Mouse (Mus musculus) thymus, postnatal 25 days (tissue): ENCODE data around the gene Mecom.

Experiments
- DNase-seq: peaks from one replicate; pipeline ENCODE4 v3.0.0; 2022

Gene Mecom

DNA sequence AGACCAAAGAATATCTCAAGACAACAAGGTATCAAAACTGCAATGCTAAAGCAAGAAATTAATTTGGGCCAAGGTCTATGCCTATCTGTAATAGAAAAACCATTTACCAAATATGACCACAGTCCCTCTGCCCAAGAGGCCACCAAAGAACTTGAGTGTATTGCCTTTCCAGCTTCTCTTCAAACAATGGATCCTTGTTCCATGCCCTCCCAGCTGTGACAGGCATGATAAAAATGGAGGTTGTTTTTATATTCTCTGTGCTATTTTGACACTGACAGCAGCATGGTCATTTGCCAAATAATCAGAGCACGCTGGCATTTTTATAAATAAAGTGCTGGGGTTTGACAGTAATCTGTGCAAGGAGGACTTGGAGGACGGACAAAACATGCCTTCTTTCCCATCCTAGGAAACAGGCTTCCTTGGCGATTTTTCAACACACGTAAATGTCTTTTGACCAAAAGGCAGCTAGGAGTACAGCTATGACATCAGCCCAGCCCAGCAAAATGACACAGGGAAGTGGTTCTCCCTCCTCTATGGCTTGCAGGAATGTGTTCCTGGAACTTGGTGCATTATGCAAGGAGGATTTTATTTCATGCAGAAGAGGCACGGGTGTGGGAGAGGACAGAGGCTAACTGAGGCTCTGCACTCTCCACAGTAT lies 359.9 kb downstream of the Mecom start:
- DNase-seq, result no peak

DNA sequence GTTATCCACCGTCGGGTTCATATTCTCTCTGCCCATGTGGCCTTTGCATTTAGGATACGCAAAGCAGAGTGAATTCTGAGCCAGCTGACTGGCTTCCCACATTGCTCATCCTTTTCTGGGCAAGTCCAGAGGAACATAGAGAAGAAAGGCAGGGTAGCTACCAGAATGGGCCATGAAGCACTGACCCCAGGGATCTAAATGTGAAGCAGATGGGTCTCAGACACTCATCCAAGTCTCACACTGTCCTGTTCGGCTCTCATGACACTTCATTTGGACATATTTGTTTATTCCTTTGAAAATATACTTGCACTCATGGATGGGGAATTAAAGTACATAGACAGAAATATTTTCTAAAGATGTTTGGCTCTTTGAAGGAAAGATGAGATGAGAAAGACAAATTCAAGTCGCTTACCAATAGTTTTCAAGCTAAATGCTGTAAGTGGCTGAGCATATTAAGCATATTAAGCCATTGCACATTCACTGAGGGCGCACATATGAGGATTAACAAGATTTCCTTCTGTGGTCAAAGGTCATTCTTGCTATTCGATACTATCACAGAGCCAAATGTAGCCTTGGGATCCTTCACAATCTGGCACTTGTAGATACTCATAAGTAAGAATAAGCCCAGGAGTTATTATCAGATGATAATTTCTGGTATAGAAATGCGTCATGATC lies 365.9 kb downstream of the Mecom start:
- no peak for DNase-seq

DNA sequence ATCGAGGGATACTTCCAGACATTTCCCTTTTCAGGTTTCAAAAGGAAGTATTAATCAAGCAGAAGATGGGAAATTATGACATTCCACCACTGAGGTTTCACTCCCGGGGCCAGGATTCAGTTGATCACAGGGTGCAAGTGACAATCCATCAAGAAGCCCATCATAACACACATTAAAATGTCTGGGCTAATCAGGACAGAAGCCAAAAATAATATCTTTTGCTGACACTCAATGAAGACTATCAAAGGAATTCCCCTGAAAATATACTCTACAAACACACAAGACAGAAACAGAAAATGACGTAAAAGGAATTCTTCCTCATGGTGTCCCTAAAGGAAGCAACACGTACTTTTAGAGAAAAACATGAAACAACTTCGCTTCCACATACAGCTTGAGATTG lies 371.2 kb downstream of the Mecom start:
- DNase-seq, result no peak

DNA sequence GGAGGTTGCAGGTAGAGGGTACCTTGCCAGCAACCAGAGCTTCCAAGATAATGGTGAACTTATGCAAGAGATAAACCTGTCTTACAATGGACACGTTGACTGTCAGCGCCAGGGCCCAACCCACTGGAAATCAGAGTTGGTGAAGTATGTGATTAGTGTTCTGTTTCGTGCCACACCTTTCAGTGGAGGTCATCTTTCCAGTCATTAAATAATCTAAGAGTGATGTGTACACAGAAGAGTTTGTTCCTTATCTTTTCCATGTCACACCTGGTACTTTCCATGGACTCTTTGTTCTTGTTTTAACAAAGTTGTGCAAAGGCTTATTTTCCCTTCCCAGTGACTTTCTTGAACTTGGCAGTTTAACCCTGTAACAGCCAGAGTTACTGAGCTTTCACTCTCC lies 374.0 kb downstream of the Mecom start:
- DNase-seq, result no peak

DNA sequence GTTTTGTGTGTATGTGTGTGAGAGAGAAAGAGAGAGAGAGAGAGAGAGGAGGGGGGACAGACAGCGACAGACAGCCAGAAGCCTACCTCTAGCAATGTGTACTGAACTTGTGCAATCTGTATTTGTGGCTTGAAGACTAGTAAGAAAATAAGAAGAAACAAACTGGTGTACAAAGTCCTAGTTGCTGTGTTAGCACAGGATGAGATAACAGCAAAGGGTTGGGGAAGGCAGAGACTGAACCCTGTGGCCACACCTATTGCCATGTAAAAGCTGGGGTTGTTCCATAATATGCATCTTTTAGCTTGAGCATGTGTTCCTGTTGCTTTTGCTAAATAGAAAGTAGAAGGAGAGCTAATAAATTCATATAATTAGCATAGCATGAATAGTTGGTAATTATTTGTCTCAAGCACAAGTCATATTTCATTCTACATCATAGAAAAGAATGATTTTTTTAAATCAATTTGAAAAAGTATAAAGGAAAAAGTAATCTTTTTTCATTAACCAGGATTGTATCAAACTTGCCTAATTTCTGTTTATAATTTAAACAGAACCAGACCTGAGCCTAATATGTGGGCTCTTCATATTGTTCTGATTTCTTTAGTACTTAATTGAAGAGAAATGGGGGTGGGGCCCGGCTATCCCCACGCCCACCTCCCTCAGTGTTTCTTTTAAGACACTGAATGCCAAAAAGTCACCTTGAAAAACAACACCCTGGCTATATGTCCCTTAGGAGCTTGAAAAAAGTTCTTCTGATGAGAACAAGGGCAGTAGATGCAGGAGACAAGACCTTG lies 379.2 kb downstream of the Mecom start:
- DNase-seq, result no peak

DNA sequence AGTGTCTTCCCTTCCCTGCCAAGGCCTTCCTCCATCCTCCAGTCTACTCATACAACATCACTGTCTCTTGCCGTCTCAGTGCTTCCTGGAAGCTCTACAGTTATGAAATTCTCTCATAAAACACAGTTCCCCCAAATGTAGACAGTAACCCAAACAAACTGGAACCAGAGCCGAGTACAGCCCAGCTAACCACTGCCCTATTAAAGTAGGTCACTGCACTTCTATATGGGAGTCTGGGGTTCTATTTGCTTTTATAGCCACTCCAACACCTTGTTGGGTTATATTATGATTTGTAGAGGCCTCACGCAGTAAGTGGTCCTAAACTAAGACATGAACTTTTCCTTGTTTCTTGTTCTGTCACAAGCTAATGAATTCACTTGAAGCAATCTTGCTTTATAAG lies 380.8 kb downstream of the Mecom start:
- no peak for DNase-seq

DNA sequence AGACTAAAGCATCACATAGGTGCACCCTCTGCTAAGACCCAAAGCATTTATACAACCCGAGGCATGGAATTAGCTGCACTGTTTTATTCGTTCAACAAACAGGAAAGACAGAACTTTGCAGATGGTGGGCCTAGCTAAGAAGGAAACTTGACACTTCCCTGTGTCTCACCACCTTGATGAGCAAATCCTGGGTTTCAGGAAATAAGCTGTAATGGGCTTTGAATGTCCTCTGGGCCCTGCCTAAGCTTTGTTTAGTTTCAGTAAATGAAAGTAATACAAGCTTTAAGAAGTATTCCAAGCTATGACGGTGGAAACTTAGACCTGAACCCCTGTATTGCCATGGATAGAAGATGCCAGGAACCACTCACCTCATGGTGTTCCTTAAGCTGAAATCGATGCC lies 383.0 kb downstream of the Mecom start:
- no peak for DNase-seq

DNA sequence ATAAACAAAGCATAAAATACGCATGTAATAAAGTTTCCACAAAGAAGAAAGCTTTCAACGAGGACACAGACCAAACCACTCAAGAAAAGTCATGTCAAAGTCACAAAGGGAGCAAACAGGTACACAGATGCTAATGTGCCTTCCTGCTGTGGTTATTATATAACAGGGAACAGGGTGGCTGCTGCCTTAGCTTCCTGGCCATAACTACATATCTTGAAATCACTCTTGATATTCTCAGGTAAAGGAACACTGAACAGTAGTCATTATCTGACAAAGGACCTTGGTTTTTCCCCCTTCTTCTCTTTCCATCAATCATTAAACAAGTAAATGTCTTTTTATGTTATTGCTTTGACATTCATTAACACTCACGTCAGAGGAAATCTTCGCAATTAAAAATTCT lies 384.4 kb downstream of the Mecom start:
- no peak for DNase-seq

DNA sequence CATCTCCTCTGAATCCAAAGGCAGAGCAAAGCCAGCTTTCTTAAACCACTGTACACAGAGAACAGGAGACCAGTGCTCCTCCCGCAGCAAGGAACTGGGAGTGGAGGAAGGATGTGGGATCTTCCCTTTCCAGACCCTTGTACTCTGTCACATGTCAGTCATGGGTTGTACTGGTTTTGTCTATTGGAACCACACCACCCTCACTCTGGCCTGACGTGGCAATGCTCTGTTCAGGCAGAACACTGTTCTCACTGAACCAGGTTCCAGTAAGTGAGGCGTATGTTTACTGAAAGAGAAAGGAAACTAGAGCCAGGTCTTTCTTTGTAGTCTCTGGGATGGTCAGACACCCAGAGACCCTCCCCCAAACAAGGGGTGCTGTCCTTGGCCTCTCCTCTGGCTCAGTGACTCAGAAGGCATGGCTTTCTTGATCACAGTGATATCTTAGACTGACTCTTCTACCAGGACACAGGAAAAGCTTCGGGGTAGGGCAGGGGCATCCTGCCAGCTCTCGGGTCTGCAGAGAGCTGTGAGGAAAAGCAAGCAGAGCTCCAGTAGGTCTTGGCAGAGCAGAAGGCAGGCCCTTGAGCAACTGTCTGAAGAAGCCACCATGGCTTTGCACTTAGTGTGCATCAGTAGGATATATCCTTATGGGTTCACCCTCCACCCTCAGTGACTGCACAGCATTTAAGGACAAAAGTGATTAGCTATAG lies 386.7 kb downstream of the Mecom start:
- DNase-seq, result no peak

DNA sequence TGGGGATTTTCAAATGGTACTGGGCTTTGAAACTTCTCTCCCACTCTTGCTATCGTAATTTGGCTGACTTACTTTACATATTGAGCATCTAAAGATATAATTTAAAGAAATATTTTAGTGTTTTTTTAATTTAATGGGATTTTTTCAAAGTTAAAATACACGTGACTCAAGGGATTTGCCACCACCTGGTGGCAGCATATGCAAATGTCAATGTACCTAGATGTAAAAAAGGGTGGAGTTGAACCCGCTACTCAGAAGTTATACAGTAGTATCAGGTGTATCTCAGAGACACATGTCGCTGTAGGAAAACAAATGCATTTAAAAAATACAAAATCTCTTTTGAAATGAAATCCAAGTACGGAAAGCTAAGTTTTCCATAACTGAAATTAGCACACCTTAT lies 387.5 kb downstream of the Mecom start:
- DNase-seq, result no peak

DNA sequence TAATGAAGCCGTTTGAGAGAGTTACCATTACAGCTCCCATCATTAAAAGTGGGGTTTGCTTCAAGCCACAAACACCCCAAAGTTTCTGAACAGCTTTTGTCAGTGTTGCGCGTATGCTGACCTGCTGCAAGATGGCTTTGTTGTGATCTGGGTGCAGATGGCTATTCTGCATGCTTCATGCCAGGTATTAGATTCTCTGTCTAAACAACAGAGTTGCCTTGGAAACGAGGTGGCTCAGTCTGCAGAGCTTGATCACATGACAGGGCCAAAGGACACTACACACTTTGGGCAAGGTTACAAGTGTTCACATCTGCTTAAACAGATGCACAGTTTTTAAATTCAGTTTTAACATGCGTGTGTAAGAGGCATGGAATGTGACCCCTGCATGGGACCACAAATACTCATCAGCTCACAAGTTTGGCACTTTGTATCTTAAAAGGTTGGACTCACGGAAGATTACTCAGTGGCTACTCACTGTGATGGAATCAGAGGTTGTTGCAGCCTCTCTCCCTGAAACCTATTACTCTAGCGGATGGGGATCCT lies 390.6 kb downstream of the Mecom start:
- no peak for DNase-seq

DNA sequence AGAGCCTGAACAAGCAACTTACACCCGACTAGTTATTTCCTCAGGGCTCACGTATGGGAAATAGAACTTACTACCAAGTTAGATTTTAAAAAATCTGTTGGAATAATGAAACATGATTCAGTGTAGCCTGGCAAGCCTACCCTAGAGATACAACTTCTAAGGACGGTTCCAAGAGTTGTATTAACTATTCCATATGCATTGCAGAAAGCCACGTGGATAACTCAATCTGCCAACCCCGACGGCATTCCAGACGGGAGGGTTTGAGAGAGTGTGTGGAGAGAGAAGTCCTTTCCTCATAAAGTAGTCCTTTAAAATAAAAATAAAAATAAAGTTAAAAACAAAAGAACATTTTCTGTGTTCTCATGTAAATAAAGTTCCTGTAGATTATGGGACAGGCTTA lies 393.4 kb downstream of the Mecom start:
- no peak for DNase-seq

DNA sequence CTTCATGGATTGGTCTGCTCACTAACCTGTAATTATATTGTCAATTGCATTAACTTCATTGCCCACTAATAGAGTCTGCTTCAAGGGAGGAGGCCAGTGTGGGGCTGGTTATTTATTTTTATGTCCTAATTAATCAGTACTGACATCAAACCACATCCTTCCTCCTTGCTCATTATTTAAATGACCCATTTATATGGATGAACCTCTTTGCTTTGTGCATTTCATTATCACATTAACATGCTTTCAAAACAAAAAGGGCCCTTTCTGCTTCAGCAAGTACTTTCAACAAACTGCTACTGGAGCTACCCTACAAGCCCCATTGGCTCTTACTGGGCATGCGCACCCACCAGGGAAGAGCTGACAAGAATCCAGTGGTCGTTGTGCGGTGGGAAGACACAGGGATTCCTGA lies 393.9 kb downstream of the Mecom start:
- DNase-seq, result no peak

DNA sequence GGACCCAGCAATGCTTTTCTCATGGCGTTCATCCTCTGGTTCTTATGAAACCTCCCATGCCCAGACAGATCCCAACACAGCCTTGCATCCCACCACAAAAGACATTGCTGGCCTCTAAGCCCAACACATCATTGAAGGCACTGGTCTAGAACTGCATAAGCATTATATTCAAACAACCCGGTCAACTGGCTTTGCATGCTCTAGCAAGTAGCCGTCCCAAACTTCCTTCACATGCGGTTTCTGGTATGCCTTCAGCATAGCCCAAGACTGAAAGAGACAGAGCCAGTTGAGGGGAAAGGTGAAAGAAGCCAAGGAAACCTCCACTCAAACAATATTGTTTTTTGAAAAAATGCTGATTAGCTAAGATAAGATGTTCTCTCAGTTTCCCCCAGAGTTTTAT lies 397.7 kb downstream of the Mecom start:
- no peak for DNase-seq

DNA sequence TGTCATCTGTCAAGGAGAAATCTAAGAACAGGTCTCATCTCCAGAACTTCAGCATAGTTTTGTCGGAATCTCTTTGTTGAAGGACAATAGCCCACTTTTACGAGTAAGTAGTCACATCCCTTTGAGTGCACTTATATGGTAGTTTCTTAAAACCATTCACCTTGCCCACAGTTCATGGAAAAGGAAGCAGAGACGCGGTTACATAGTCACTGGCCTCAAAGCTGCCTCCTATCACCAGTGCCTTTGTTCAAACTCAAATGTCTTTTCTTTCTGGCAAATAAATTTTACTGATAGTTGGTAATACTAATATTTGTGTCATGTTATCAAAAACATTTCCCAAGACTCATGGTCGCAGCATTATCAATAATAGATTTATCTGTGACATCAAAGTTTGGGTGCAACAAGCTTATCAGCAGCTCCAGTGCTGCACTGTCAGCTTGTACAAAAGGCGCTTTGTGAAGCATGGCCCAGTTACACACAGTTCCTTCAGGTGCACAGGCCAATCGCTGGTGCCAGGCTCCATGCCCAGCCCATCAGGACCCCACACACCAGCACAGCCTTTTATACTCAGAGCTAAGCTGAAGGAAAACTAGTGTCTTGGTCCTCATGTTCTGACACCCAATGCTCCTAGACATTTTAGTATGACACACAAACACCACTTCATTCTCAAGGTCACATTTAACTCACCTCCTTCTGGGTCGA lies 399.3 kb downstream of the Mecom start:
- no peak for DNase-seq

DNA sequence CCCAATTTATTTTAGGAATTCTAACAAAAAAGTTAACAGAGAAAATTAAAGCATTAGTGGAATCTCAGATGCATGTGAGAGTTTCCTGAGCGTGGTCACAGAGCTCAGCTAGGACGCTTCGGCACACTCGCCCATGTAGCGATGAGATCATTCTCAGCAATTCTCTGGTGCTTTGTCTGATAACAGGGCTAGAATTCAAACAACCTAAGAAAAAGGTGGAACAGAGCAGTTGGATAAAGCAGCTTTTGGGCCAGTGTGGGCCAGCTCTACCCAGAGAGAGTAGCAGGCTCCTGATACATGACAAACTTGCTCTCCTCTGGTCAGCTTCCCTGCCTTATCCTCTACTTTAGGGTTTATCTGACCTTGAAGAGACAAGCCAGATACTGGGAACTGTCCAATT lies 402.8 kb downstream of the Mecom start:
- DNase-seq, result no peak

DNA sequence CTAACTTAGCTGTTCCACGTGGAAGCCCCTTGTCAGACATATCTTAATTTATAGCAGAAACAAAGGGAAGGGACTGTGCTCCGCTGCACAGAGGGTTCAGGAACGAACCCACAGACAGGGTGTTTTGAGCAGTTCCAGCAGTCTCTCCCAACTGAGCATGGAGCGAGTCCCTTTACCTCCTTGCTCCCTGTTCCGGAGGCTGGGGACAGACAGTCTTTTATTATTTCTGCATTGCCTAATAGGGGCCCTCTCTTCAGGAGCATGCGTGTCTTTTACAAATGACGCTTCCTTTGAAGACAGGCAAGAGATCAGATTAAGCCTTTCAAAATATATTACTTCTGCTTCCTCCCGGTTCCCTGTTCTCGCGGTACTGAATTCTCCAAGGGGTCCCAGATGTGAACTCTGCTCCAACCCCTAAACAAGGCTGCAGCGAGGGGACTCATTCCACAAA lies 403.8 kb downstream of the Mecom start:
- no peak for DNase-seq

DNA sequence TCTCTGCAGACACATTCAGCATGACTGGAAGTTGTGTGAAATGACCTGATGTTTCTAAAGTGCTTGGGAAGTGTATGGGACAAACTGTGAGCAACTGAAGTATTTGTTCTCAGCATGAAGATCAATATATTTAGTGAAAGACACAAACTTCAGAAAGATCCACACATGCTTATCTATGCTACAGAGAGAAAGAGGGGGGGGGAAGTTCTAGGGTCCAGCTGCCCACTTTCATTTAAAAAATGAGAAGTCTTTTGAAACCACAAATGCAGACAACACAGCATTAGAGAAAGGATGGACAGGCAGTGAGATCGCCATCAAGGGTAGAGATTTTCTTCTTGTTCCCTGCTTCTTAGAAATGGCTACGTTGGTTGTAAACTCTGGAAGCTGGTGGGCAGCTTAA lies 404.4 kb downstream of the Mecom start:
- no peak for DNase-seq

DNA sequence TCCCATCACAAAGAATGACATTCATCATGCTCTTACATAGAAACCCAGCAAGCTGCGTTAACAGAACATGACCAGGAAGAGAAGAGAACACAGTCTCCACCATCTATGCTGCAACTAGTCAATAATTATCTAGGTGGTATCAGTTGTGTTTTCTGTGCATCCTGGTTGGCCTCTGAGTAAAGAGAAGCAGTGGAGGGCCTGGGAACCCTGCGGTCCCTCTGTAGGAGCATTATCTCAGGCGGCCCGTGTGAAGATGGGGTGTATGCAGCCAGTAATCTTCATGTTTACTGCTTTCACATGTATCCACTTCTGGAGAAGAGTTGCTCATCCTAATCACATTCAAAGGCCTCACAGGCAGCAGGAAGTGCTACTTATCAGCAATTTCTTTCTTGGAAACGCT lies 407.5 kb downstream of the Mecom start:
- no peak for DNase-seq

DNA sequence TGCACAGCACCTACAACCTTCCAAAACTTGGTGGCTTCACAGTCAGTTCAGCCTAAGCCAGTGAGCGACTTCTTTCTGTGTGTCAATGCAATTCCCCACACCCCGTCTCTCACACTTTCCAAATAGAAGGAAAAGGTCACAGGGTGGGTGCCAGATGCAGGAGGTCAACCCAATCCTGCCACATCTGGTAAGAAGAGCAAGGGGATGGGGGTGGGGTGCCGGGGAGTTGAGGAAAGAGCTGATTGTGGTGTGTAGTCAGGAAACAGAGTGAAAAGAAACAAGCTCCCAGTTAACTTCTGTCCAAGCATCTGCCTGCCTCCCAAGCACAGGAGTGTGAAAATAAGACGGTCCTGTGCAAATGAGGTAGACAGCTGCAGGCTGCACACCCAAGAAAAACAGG lies 408.1 kb downstream of the Mecom start:
- no peak for DNase-seq

DNA sequence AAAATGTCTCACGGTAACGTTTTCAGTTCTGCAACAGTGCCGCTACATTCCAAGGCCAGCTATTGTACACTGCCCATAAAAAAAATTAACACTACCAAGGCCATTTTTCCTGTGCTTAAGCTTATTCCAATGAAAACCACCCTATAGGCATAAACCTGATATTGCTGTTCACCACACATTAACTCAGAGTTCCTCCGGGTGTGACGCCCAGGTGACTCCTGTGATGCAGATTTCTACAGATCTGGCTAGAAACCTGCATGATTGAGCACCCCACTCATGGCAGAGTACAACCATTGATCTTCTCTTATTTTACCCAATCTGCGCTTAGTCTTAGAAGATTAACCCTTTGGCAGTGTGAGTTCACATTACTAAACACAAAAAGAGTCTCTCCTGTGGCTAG lies 409.2 kb downstream of the Mecom start:
- no peak for DNase-seq

DNA sequence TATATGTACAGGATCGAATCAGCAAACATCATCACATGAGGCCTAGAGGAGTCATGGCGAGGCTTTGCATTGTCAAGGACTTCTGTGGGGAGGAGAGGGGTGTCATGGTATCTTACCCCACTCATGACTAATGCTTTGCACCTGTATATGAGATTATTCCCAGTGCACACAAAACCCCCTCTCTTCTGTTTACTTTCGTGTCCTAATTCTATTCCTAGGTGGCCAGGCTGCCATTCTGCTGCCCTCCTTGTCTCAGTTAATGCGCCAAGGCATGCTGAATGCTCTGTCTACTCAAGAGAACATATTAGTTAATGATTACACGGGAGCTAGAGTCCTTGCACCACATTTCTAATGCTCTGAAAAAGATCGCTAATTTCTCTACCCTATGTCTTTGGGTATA lies 412.0 kb downstream of the Mecom start:
- no peak for DNase-seq

DNA sequence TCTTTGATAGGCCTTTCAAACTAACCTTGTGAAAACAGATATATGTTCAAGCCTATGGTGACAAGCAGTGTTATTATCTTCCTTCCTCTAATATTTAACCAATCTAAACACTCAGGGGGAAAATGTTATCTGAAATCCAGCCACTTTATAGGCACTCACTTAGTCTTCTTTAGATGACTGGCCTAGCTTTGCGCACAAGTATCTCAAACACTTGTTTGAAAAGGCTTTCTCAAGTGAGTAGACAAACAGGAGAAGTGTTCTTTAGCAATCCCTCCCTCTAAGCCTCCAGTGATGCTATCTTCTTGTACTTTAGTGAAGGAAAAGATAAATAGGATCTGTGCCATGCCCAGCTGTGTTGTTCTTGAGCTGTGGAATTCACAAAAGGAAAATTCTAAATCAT lies 412.7 kb downstream of the Mecom start:
- no peak for DNase-seq
